Mouse (Mus musculus) small intestine, adult 2 months (tissue): ENCODE results near the gene Scg3. TPM values are rescaled to one million over a fixed set of nuclear protein-coding genes. Genes with fewer than 3 reads are reported as not detected.
A peak's percentile ranks its signal among the peaks of the same experiment; 100 is the strongest.

Source experiments
- H3K27ac ChIP-seq: fragments of 200-500 bp; 2 replicates; pipeline ENCODE4 v1.5.1; 2012; ENCODE audit warnings: low read depth, low read length, control low read depth, inconsistent platforms; ENCODE audit not compliant: insufficient read depth
- H3K27me3 ChIP-seq: fragments of 200-500 bp; 2 replicates; pipeline ENCODE4 v1.6.1; 2012; ENCODE audit warnings: mild to moderate bottlenecking, moderate library complexity, low read length, inconsistent platforms; ENCODE audit not compliant: control insufficient read depth, insufficient read depth
- H3K36me3 ChIP-seq: fragments of 200-500 bp; 2 replicates; pipeline ENCODE4 v1.6.1; 2012; ENCODE audit warnings: mild to moderate bottlenecking, low read length, control low read depth, inconsistent platforms; ENCODE audit not compliant: control insufficient read depth, insufficient read depth
- H3K4me1 ChIP-seq: fragments of 200-500 bp; 2 replicates; pipeline ENCODE4 v1.6.1; 2012; ENCODE audit warnings: low read length, inconsistent platforms, mixed read lengths; ENCODE audit not compliant: control insufficient read depth, insufficient read depth, insufficient read length
- H3K4me3 ChIP-seq: fragments of 200-500 bp; 2 replicates; pipeline ENCODE4 v1.5.1; 2012; ENCODE audit warnings: low read depth, mild to moderate bottlenecking, control low read depth, inconsistent platforms, low read length, moderate library complexity
- CTCF ChIP-seq: fragments of 200-500 bp; IDR thresholded peaks from 2 replicates; pipeline ENCODE4 v1.5.1; 2012; ENCODE audit warnings: low read depth, mild to moderate bottlenecking, control low read depth, inconsistent platforms, low read length, moderate library complexity, mixed read lengths; ENCODE audit not compliant: insufficient replicate concordance, insufficient read length; ENCODE audit errors: extremely low read depth
- POLR2A ChIP-seq: fragments of 200-500 bp; IDR thresholded peaks from 2 replicates; pipeline ENCODE4 v1.6.1; 2012; ENCODE audit warnings: low read depth, mild to moderate bottlenecking, control low read depth, inconsistent platforms, low read length, moderate library complexity
- WGBS: fragments of 180-500 bp; shearing (Covaris S2); methylation state at CpG from one replicate; pipeline ENCODE4 v1.1.7; 2018; 5-methylcytosine and 5-hydroxymethylcytosine counted together
- polyA plus RNA-seq: library from polyadenylated mRNA; depleted of rRNA; stranded (reverse); fragments of >200 nt; gene quantifications from 2 replicates; pipeline ENCODE4 v1.2.3, GENCODE M21; 2012

Gene Scg3
- polyA plus RNA-seq, 1 experiment: 6.0 TPM

- Histone ChIP-seq H3K4me1 (no peaks in the 10 kb centered on the region), H3K27ac (no peak overlapping the region), H3K4me3 (no peak overlapping the region), H3K27me3 (no peaks in the 10 kb centered on the region), H3K36me3 (no peaks in the 10 kb centered on the region)
- 30% methylated on average over 12 of the region's 12 CpGs for WGBS
- no peak for TF ChIP-seq CTCF
- no peak for TF ChIP-seq POLR2A
Measured at GRCm38 (mm10) chr9:75653981-75654911, 29.6 kb downstream of the Scg3 start.

DNA sequence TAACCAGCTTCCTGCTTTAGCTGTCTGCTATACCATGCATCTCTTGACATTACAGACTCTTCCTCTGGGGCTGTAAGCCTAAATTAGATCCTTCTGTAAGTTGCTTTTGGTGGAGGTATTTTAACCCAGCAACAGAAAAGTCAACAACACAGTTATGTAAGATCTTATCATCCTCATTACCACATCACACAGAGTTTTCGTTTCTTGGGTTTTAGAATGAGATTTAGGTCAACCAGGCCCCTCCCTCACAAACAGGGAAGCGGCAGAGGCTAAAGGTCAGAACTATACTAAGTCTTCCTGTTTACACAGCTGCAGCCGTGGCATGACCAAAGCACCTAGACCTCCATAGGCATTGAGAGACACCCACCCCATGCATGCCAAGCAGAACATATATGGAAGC, 38.5 kb downstream of the Scg3 start:
- peaks cover 7% of the 10 kb centered on the region; the same call in 1 of the 2 replicates for H3K4me1 ChIP-seq
- WGBS: 19% methylated on average over 3 of the region's 3 CpGs
- H3K4me3 ChIP-seq: no peak overlapping the region
- no peaks in the 10 kb centered on the region for H3K27me3 ChIP-seq
- H3K36me3 ChIP-seq: no peaks in the 10 kb centered on the region
- TF ChIP-seq CTCF: no peak
- no peak for TF ChIP-seq POLR2A
- no peak overlapping the region for H3K27ac ChIP-seq

GRCm38 (mm10) chr9:75634226-75634625, 49.6 kb downstream of the Scg3 start:
- WGBS: 86% methylated on average over 4 of the region's 4 CpGs
- H3K4me1 ChIP-seq: peaks cover 10% of the 10 kb centered on the region
- TF ChIP-seq POLR2A: no peak
- no peak for TF ChIP-seq CTCF
- H3K36me3 ChIP-seq: 0 out of 2 replicates have a peak, but pooled peaks cover 1% of the 10 kb centered on the region
- H3K4me3 ChIP-seq: no peak overlapping the region
- H3K27ac ChIP-seq: no peak overlapping the region
- no peaks in the 10 kb centered on the region for H3K27me3 ChIP-seq

GRCm38 (mm10) chr9:75633603-75634002, 50.3 kb downstream of the Scg3 start:
- no peak overlapping the region for H3K4me3 ChIP-seq
- 42% methylated on average over 8 of the region's 8 CpGs for WGBS
- TF ChIP-seq CTCF (no peak), POLR2A (no peak)
- H3K27me3 ChIP-seq: no peaks in the 10 kb centered on the region
- H3K36me3 ChIP-seq: 0 out of 2 replicates have a peak, but pooled peaks cover 1% of the 10 kb centered on the region
- no peak overlapping the region for H3K27ac ChIP-seq
- H3K4me1 ChIP-seq: peaks cover 10% of the 10 kb centered on the region

DNA sequence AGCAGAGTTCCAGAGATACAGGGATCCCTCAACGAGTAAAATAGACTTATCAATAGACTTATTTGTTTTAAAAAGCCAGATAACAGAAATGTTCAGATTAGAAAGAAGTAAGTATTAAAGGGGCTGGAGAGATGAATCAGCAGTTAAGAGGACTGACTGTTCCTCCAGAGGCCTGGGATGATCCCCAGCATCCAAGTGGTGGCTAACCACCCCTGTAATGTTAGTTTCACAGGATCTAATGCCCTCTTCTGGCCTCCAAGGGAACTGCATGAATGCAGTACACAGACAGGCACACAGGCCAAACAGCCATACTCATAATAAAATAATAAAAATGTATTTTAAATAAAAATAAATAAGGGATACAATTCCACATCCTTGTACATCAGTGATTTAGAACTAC, 51.0 kb downstream of the Scg3 start:
- no peaks in the 10 kb centered on the region for H3K27me3 ChIP-seq
- no peak overlapping the region for H3K27ac ChIP-seq
- no peak overlapping the region for H3K4me3 ChIP-seq
- H3K36me3 ChIP-seq: 0 out of 2 replicates have a peak, but pooled peaks cover 1% of the 10 kb centered on the region
- WGBS: 40% methylated on average over 1 of the region's 1 CpGs
- peaks cover 10% of the 10 kb centered on the region for H3K4me1 ChIP-seq
- TF ChIP-seq CTCF: peak; percentile 59; the same call in 1 of the 2 replicates
- no peak for TF ChIP-seq POLR2A

DNA sequence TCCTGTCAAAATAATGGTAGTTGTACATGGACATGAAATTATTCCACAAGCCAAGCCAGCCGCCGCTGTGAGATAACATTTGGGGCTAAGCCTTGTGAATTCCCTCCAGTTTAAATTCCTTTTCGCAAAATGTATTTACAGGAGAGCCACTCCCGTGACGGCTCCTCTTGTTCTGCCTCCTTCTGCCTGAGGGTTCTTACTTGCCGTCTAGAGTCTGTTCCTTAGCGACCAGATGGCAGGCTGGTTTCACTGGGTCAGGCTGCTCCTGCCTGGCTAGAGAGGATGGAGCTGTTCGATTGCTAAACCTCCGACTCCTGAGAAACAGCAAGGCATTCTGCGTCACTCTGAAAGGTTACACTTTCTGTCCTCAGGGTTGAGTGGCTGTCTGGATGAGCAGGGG, 51.7 kb downstream of the Scg3 start:
- Histone ChIP-seq H3K36me3 (0 out of 2 replicates have a peak, but pooled peaks cover under 1% of the 10 kb centered on the region), H3K27me3 (no peaks in the 10 kb centered on the region), H3K4me1 (peaks cover 10% of the 10 kb centered on the region), H3K27ac (no peak overlapping the region), H3K4me3 (no peak overlapping the region)
- no peak for TF ChIP-seq CTCF
- WGBS: 87% methylated on average over 10 of the region's 10 CpGs

DNA sequence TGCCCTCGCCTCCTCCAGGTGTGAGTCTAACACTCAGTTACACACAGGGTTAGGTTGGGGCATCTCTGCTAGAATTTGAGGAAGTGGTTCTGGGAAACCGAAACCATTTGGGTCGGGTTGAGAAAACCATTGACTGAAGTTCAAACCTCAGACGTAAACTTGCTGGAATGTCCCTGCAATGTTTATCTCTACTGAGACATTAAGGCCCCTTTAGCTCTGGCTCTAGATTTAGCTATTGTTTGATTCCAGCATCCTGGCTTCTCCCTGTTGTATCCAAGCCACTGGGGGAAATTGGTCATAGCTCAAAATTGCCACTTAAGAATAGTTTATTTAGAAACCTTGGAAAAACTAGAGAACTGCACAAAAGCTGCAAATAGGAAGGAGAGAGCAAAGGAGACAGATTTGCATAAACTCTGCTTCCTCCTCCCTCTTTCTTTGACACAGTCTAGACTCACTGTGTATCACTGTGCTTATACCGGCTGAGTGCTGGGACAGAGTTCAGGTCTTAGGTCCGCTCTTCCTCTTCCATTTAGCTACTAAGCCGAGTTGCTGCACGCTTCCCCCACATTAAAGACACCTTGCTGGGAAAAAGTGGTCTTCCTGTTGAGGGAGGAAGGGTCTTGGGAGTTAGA, 52.9 kb downstream of the Scg3 start:
- 53% methylated on average over 8 of the region's 8 CpGs for WGBS
- Histone ChIP-seq H3K27me3 (no peaks in the 10 kb centered on the region), H3K4me3 (no peak overlapping the region), H3K27ac (peak overlapping the region; percentile 57), H3K4me1 (peaks cover 12% of the 10 kb centered on the region), H3K36me3 (no peaks in the 10 kb centered on the region)
- TF ChIP-seq CTCF: no peak
- no peak for TF ChIP-seq POLR2A
